ENCODE assay signal across 30 mouse cellular contexts in genomic region chr6:112517991-112518390, GRCm38 (mm10). TPM values are rescaled to one million over a fixed set of nuclear protein-coding genes. Genes with fewer than 3 reads are reported as not detected.
"Had no signal": no experiment of that assay in that cellular context is flagged by ENCODE, and none has a peak within 500 bp of the region (broad histone marks: within the 10 kb centered on the region; RNA-seq: fewer than 3 reads in every experiment).

No protein-coding gene starts in this region.

- H3K27ac ChIP-seq: gastrocnemius, adult 2 months; heart, embryonic 10.5 days; hindbrain, embryonic 10.5 days; hindbrain, embryonic 12.5 days; hindbrain, embryonic 14.5 days; intestine, embryonic 15.5 days; kidney, postnatal 0 days; left cerebral cortex, adult 2 months; limb, embryonic 10.5 days; limb, embryonic 12.5 days; liver, embryonic 13.5 days; liver, embryonic 15.5 days had no signal

- H3K27me3 ChIP-seq: intestine, embryonic 15.5 days; liver, embryonic 13.5 days; liver, embryonic 15.5 days had no signal

- DNase-seq: gastrocnemius, adult 2 months; gastrocnemius, postnatal 14 days; gastrocnemius, postnatal 36 days; heart, adult 18-20 months; heart, postnatal 10 days; heart, postnatal 36 days; kidney, adult 18-20 months; kidney, adult 8-10 months; kidney, postnatal 14 days; kidney, postnatal 36 days; layer of hippocampus, adult 9-11 months; layer of hippocampus, postnatal 36 days; liver; liver, embryonic 13.5 days had no signal

- H3K36me3 ChIP-seq: heart, embryonic 10.5 days; heart, embryonic 12.5 days; hindbrain, embryonic 10.5 days; hindbrain, embryonic 12.5 days; intestine, embryonic 15.5 days; limb, embryonic 10.5 days; limb, embryonic 12.5 days; liver, embryonic 13.5 days; liver, embryonic 15.5 days had no signal

- H3K9ac ChIP-seq: heart, embryonic 12.5 days; hindbrain, embryonic 12.5 days; hindbrain, embryonic 14.5 days; intestine, embryonic 15.5 days; limb, embryonic 12.5 days; liver, embryonic 13.5 days; liver, embryonic 15.5 days had no signal

- ATAC-seq: hindbrain, embryonic 16.5 days; inflammation-experienced regulatory T-cells, adult 6 months; intestine, embryonic 15.5 days; intestine, postnatal 0 days had no signal

- H3K4me2 ChIP-seq: heart, embryonic 12.5 days; hindbrain, embryonic 12.5 days; hindbrain, embryonic 14.5 days; intestine, embryonic 15.5 days; limb, embryonic 12.5 days; liver, embryonic 11.5 days; liver, embryonic 13.5 days; liver, embryonic 15.5 days had no signal

- H3K4me3 ChIP-seq: gastrocnemius, adult 2 months; heart, embryonic 10.5 days; heart, embryonic 12.5 days; hindbrain, embryonic 10.5 days; hindbrain, embryonic 12.5 days; intestine, embryonic 15.5 days; left cerebral cortex, adult 2 months; limb, embryonic 10.5 days; limb, embryonic 12.5 days; liver, embryonic 13.5 days; liver, embryonic 15.5 days had no signal

- H3K4me1 ChIP-seq: heart, embryonic 10.5 days; heart, embryonic 12.5 days; intestine, embryonic 15.5 days; liver, embryonic 13.5 days; liver, embryonic 15.5 days had no signal

- H3K9me3 ChIP-seq: heart, embryonic 10.5 days; heart, embryonic 12.5 days; hindbrain, embryonic 10.5 days; hindbrain, embryonic 12.5 days; intestine, embryonic 15.5 days; limb, embryonic 10.5 days; limb, embryonic 12.5 days; liver, embryonic 13.5 days; liver, embryonic 15.5 days had no signal

RNA-seq across cellular contexts. Expression of gene Oxtr, which starts 28.2 kb away (rescaled TPM):
- polyA plus RNA-seq: inflammation-experienced regulatory T-cells, adult 6 months; liver, embryonic 11.5 days; liver, embryonic 13.5 days; liver, embryonic 15.5 days had no signal

RNA-seq across cellular contexts. Expression of gene Cav3, which starts 58.7 kb away (rescaled TPM):
- total RNA-seq: left cerebral cortex, postnatal 36 days had no signal
- polyA plus RNA-seq: hindbrain, embryonic 10.5 days; hindbrain, embryonic 16.5 days; inflammation-experienced regulatory T-cells, adult 6 months had no signal
